Mouse (Mus musculus) stomach, embryonic 16.5 days (tissue): Measurements from ENCODE around the gene B3gntl1. TPM values are rescaled to one million over a fixed set of nuclear protein-coding genes. Genes with fewer than 3 reads are reported as not detected.

ENCODE experiments used
- ATAC-seq: fragments of 200-750 bp; cut with Nextera tagmentation; 2 replicates; pipeline ENCODE4 v1.8.0; 2017; ENCODE audit warnings: moderate number of reproducible peaks, moderate TSS enrichment; ENCODE audit not compliant: insufficient read depth, low FRiP score
- H3K27ac ChIP-seq: fragments of 300-500 bp; sonication (generic); 2 replicates; pipeline ENCODE4 v1.5.1; 2014; ENCODE audit warnings: low read length
- H3K27me3 ChIP-seq: fragments of 300-500 bp; sonication (generic); 2 replicates; pipeline ENCODE4 v1.6.1; 2014; ENCODE audit warnings: low read length, control low read depth, mixed read lengths; ENCODE audit not compliant: control insufficient read depth, insufficient read depth
- H3K36me3 ChIP-seq: fragments of 300-500 bp; sonication (generic); 2 replicates; pipeline ENCODE4 v1.6.1; 2014; ENCODE audit warnings: low read length; ENCODE audit not compliant: control insufficient read depth, insufficient read depth
- H3K4me1 ChIP-seq: fragments of 300-500 bp; sonication (generic); 2 replicates; pipeline ENCODE4 v1.6.1; 2014; ENCODE audit warnings: low read length, control low read depth, mixed read lengths; ENCODE audit not compliant: control insufficient read depth, insufficient read depth
- H3K4me2 ChIP-seq: fragments of 300-500 bp; sonication (generic); 2 replicates; pipeline ENCODE4 v1.6.1; 2014; ENCODE audit warnings: low read depth, low read length, mixed read lengths
- H3K4me3 ChIP-seq: fragments of 300-500 bp; sonication (generic); replicated peaks from 2 replicates; pipeline ENCODE4 v1.5.1; 2014; ENCODE audit warnings: mild to moderate bottlenecking, low read length
- H3K9ac ChIP-seq: fragments of 300-500 bp; sonication (generic); 2 replicates; pipeline ENCODE4 v1.6.1; 2014; ENCODE audit warnings: low read length
- H3K9me3 ChIP-seq: fragments of 300-500 bp; sonication (generic); replicated peaks from 2 replicates; pipeline ENCODE4 v1.6.1; 2016; ENCODE audit warnings: low read length, control low read depth; ENCODE audit not compliant: control insufficient read depth
- WGBS: fragments of 180-500 bp; shearing (Covaris S2); extraction: QIAGEN DNeasy Blood & Tissue Kit; methylation state at CpG from one replicate; pipeline ENCODE4 v1.1.7; 2014; 5-methylcytosine and 5-hydroxymethylcytosine counted together
- polyA plus RNA-seq: library from polyadenylated mRNA; unstranded; fragments of >200 nt; fragmentation: Nextera tagmentation; extraction: Ambion mirVana; gene quantifications from 2 replicates; pipeline ENCODE4 v1.2.1, GENCODE M21; 2015

B3gntl1 gene
- polyA plus RNA-seq, 1 experiment from 2014 or later: 9.1 TPM

- no peaks in the 10 kb centered on the region for H3K36me3 ChIP-seq
- H3K27ac ChIP-seq: no peak overlapping the region
- no peak overlapping the region for H3K4me3 ChIP-seq
- H3K27me3 ChIP-seq: no peaks in the 10 kb centered on the region
- H3K9me3 ChIP-seq: no peaks in the 10 kb centered on the region
- H3K9ac ChIP-seq: no peak overlapping the region
- H3K4me2 ChIP-seq: no peak overlapping the region
- ATAC-seq: no peak
- 87% methylated on average over 6 of the region's 6 CpGs for WGBS
- H3K4me1 ChIP-seq: no peaks in the 10 kb centered on the region
These were observed 27.6 kb downstream of the B3gntl1 start for GRCm38 (mm10) chr11:121645394-121645793.

DNA sequence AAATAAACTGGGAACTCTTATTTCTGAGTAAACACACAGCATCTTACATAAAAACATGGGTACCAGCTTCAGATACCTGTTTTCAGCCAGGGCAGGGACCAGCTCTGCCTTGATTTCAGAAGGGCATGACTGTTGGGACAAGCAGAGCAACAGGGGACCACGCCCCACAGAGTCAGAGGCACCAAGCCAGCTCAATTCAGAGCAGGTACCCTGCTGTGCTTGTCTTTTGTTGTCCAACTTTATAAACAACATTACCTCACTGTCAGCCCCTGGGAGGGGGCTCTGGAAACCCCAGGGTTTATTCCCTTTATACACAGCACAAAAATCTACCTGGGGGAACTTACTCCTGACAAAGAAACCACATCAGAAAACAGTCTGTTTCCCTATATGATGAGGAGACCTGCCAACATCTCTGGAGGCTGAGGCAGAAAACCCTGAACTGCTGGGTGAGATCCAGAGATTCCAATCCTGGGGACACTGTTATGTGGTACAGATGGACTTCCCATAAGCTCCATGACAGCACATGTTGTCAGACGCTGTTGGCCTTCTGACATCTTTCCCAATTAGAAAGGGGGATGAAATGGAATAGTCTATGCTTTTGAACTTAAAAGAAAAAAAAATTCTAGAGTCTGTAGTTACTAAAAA, 31.3 kb downstream of the B3gntl1 start:
- no peak for ATAC-seq
- H3K9me3 ChIP-seq: no peaks in the 10 kb centered on the region
- no peaks in the 10 kb centered on the region for H3K27me3 ChIP-seq
- no peaks in the 10 kb centered on the region for H3K4me1 ChIP-seq
- no peak overlapping the region for H3K4me3 ChIP-seq
- no peak overlapping the region for H3K4me2 ChIP-seq
- 80% methylated on average over 2 of the region's 2 CpGs for WGBS
- no peak overlapping the region for H3K9ac ChIP-seq
- H3K36me3 ChIP-seq: 0 out of 2 replicates have a peak, but pooled peaks cover 3% of the 10 kb centered on the region
- no peak overlapping the region for H3K27ac ChIP-seq

DNA sequence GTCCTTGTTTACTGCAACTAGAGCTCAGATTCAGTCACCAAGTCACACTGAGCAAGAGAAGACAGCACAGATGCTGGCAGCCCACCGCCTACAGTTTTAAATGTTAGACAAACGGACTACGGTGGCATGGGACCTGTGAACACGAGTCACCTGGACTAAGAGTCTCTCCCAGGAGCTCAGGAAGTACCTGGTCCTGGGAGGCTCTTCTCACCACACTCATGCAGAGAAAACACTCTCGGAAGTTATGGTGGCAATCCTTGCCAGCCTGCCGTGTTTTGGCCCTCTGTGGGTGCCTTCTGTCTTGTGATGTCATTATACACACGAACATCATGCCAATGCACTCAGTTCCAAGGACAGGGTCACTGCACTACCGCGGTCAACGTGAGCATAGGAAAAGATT, 36.3 kb downstream of the B3gntl1 start:
- Histone ChIP-seq H3K27ac (no peak overlapping the region), H3K4me3 (no peak overlapping the region), H3K9ac (no peak overlapping the region), H3K4me1 (no peaks in the 10 kb centered on the region), H3K36me3 (peaks cover 3% of the 10 kb centered on the region; the same call in 1 of the 2 replicates), H3K9me3 (no peaks in the 10 kb centered on the region), H3K4me2 (no peak overlapping the region), H3K27me3 (no peaks in the 10 kb centered on the region)
- 97% methylated on average over 10 of the region's 10 CpGs for WGBS
- ATAC-seq: no peak

DNA sequence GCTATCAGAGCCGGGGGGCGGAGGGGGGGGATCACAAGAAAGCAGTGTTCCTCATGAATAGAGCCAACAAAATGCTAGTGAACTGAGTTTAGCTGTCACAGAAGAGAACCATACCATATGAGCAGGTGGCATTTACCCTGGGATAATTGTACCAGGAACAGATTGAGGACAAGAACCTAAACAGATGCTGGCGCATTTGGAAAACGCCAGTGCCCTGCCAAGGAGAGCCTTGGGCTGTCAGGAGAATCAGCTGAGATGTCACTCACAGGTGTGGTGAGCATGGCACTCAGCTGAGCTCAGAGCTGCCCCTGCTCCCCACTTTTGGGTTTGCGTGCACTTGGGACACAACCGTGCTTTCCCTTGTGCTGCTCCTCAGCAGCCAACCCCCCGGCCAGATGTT, 41.5 kb downstream of the B3gntl1 start:
- Histone ChIP-seq H3K36me3 (peaks cover 3% of the 10 kb centered on the region; the same call in 1 of the 2 replicates), H3K27ac (no peak overlapping the region), H3K27me3 (no peaks in the 10 kb centered on the region), H3K9me3 (no peaks in the 10 kb centered on the region), H3K9ac (no peak overlapping the region), H3K4me1 (no peaks in the 10 kb centered on the region; the same call in 1 of the 2 replicates), H3K4me2 (no peak overlapping the region), H3K4me3 (no peak overlapping the region)
- no peak for ATAC-seq
- WGBS: 89% methylated on average over 7 of the region's 7 CpGs

DNA sequence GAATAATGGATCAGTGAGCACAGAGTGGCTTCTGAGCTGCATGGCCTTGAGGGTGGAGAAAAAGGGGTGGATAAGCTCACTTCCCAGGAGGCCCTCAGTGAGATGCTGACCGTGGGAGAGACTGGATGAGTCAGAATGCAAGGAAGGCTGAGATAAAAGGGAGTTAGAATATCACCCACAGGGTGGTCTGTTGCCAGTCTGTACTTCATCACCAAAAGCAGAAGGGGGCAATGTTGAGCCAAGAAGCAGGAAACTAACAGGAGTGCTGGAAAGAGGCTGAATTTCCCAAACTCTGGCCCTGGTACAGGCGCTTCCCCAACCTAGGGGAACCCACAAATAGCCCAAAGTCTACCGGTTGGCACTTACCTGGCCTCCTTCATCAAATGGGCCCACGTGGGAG, 42.5 kb downstream of the B3gntl1 start:
- Histone ChIP-seq H3K4me1 (no peaks in the 10 kb centered on the region; the same call in 1 of the 2 replicates), H3K9me3 (no peaks in the 10 kb centered on the region), H3K4me2 (no peak overlapping the region), H3K36me3 (peaks cover 3% of the 10 kb centered on the region; the same call in 1 of the 2 replicates), H3K27me3 (no peaks in the 10 kb centered on the region), H3K9ac (no peak overlapping the region), H3K4me3 (no peak overlapping the region), H3K27ac (no peak overlapping the region)
- no peak for ATAC-seq
- WGBS: 85% methylated on average over 4 of the region's 4 CpGs

DNA sequence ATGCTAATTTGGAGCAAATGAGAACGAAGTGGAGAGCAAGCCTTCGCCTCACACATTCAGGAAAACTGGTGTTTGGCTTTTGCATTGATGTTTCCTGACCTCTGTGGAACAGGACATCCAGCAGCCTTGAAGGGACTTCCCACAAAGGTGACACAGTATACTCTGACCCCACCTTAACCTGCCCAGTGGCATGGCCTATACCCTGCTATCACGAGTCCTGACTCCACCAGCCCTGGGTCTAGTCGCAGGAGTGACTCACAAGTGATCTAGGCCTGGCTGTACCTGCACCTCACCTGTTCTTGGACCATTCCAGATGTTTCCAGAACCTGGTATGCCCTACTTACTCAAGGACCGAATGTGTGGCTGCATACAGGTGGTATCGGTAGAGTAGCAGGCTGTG, 43.4 kb downstream of the B3gntl1 start:
- H3K27me3 ChIP-seq: no peaks in the 10 kb centered on the region
- H3K9ac ChIP-seq: no peak overlapping the region
- no peak overlapping the region for H3K27ac ChIP-seq
- no peaks in the 10 kb centered on the region; the same call in 1 of the 2 replicates for H3K4me1 ChIP-seq
- H3K4me3 ChIP-seq: no peak overlapping the region
- H3K4me2 ChIP-seq: no peak overlapping the region
- WGBS: 90% methylated on average over 6 of the region's 6 CpGs
- peaks cover 3% of the 10 kb centered on the region; the same call in 1 of the 2 replicates for H3K36me3 ChIP-seq
- ATAC-seq: no peak
- H3K9me3 ChIP-seq: no peaks in the 10 kb centered on the region

GRCm38 (mm10) chr11:121627521-121627920, 45.4 kb downstream of the B3gntl1 start:
- Histone ChIP-seq H3K4me1 (no peaks in the 10 kb centered on the region; the same call in 1 of the 2 replicates), H3K9ac (0 out of 2 replicates have a peak overlapping the region, but pooled peaks have one; percentile 22), H3K27me3 (no peaks in the 10 kb centered on the region), H3K4me2 (no peak overlapping the region), H3K9me3 (no peaks in the 10 kb centered on the region), H3K36me3 (peaks cover 3% of the 10 kb centered on the region; the same call in 1 of the 2 replicates), H3K27ac (peak overlapping the region; percentile 53), H3K4me3 (no peak overlapping the region)
- WGBS: 65% methylated on average over 5 of the region's 5 CpGs
- ATAC-seq: peak; percentile 14; the same call in 1 of the 2 replicates

GRCm38 (mm10) chr11:121625007-121625406, 47.9 kb downstream of the B3gntl1 start:
- Histone ChIP-seq H3K9ac (no peak overlapping the region), H3K4me2 (no peak overlapping the region), H3K36me3 (0 out of 2 replicates have a peak, but pooled peaks cover 3% of the 10 kb centered on the region), H3K4me3 (no peak overlapping the region), H3K4me1 (no peaks in the 10 kb centered on the region; the same call in 1 of the 2 replicates), H3K9me3 (no peaks in the 10 kb centered on the region), H3K27me3 (no peaks in the 10 kb centered on the region), H3K27ac (no peak overlapping the region)
- WGBS: 88% methylated on average over 4 of the region's 4 CpGs
- no peak for ATAC-seq

GRCm38 (mm10) chr11:121617371-121617770, 55.6 kb downstream of the B3gntl1 start:
- peaks cover 6% of the 10 kb centered on the region; the same call in 1 of the 2 replicates for H3K9me3 ChIP-seq
- no peaks in the 10 kb centered on the region for H3K27me3 ChIP-seq
- H3K9ac ChIP-seq: no peak overlapping the region
- no peak for ATAC-seq
- 93% methylated on average over 1 of the region's 1 CpGs for WGBS
- no peak overlapping the region for H3K4me3 ChIP-seq
- no peak overlapping the region for H3K4me2 ChIP-seq
- peaks cover 11% of the 10 kb centered on the region for H3K36me3 ChIP-seq
- no peak overlapping the region for H3K27ac ChIP-seq
- H3K4me1 ChIP-seq: no peaks in the 10 kb centered on the region
